Mouse (Mus musculus) lung, embryonic 15.5 days (tissue): ENCODE data around the gene St6galnac1. TPM values are rescaled to one million over a fixed set of nuclear protein-coding genes. Genes with fewer than 3 reads are reported as not detected.

Experiments
- ATAC-seq: fragments of 200-750 bp; cut with Nextera tagmentation; 2 replicates; pipeline ENCODE4 v1.8.0; 2017; ENCODE audit warnings: moderate number of reproducible peaks, borderline replicate concordance; ENCODE audit not compliant: low FRiP score, low TSS enrichment; ENCODE audit errors: extremely low read depth
- H3K27ac ChIP-seq: fragments of 300-500 bp; sonication (generic); 2 replicates; pipeline ENCODE4 v1.5.1; 2015; ENCODE audit warnings: moderate library complexity, mild to moderate bottlenecking, inconsistent platforms
- H3K27me3 ChIP-seq: fragments of 300-500 bp; sonication (generic); 2 replicates; pipeline ENCODE4 v1.6.1; 2015; ENCODE audit warnings: inconsistent platforms
- H3K36me3 ChIP-seq: fragments of 300-500 bp; sonication (generic); 2 replicates; pipeline ENCODE4 v1.6.1; 2015; ENCODE audit warnings: inconsistent platforms
- H3K4me1 ChIP-seq: fragments of 300-500 bp; sonication (generic); 2 replicates; pipeline ENCODE4 v1.6.1; 2015; ENCODE audit warnings: inconsistent platforms
- H3K4me2 ChIP-seq: fragments of 300-500 bp; sonication (generic); 2 replicates; pipeline ENCODE4 v1.6.1; 2015; ENCODE audit warnings: inconsistent platforms, mild to moderate bottlenecking, moderate library complexity
- H3K4me3 ChIP-seq: fragments of 300-500 bp; sonication (generic); 2 replicates; pipeline ENCODE4 v1.5.1; 2015; ENCODE audit warnings: mild to moderate bottlenecking, inconsistent platforms
- H3K9ac ChIP-seq: fragments of 300-500 bp; sonication (generic); 2 replicates; pipeline ENCODE4 v1.6.1; 2015; ENCODE audit warnings: inconsistent platforms
- H3K9me3 ChIP-seq: fragments of 300-500 bp; sonication (generic); 2 replicates; pipeline ENCODE4 v1.6.1; 2016; ENCODE audit warnings: inconsistent platforms
- WGBS: fragments of 180-500 bp; shearing (Covaris S2); methylation state at CpG from one replicate; pipeline ENCODE4 v1.1.7; 2015; 5-methylcytosine and 5-hydroxymethylcytosine counted together
- polyA plus RNA-seq: library from polyadenylated mRNA; unstranded; fragments of >200 nt; fragmentation: Nextera tagmentation; extraction: Ambion mirVana; gene quantifications from 2 replicates; pipeline ENCODE4 v1.2.1, GENCODE M21; 2015

The St6galnac1 gene
- polyA plus RNA-seq, 1 experiment from 2014 or later, result not detected

GRCm38 (mm10) chr11:116806136-116807071, 31.1 kb upstream of the St6galnac1 start:
- no peak overlapping the region for H3K4me2 ChIP-seq
- no peaks in the 10 kb centered on the region for H3K9me3 ChIP-seq
- WGBS, result 57% methylated on average over 15 of the region's 15 CpGs
- no peaks in the 10 kb centered on the region for H3K36me3 ChIP-seq
- H3K9ac ChIP-seq, result no peak overlapping the region
- H3K4me1 ChIP-seq, result peaks cover 13% of the 10 kb centered on the region
- H3K27ac ChIP-seq, result no peak overlapping the region
- ATAC-seq, result no peak
- H3K4me3 ChIP-seq, result no peak overlapping the region
- H3K27me3 ChIP-seq, result no peaks in the 10 kb centered on the region; the same call in 1 of the 2 replicates

- no peaks in the 10 kb centered on the region for H3K9me3 ChIP-seq
- H3K4me3 ChIP-seq, result no peak overlapping the region
- peaks cover 6% of the 10 kb centered on the region; the same call in 1 of the 2 replicates for H3K4me1 ChIP-seq
- H3K27ac ChIP-seq, result no peak overlapping the region
- 79% methylated on average over 5 of the region's 5 CpGs for WGBS
- H3K27me3 ChIP-seq, result no peaks in the 10 kb centered on the region
- no peak overlapping the region for H3K9ac ChIP-seq
- H3K4me2 ChIP-seq, result no peak overlapping the region
- no peak for ATAC-seq
- no peaks in the 10 kb centered on the region for H3K36me3 ChIP-seq
Measured at GRCm38 (mm10) chr11:116802709-116803108, 27.4 kb upstream of the St6galnac1 start.

GRCm38 (mm10) chr11:116801106-116801505, 25.8 kb upstream of the St6galnac1 start:
- H3K27me3 ChIP-seq, result no peaks in the 10 kb centered on the region
- no peak overlapping the region for H3K27ac ChIP-seq
- H3K4me3 ChIP-seq, result no peak overlapping the region
- no peaks in the 10 kb centered on the region for H3K9me3 ChIP-seq
- 61% methylated on average over 5 of the region's 5 CpGs for WGBS
- H3K9ac ChIP-seq, result no peak overlapping the region
- H3K4me1 ChIP-seq, result 0 out of 2 replicates have a peak, but pooled peaks cover 3% of the 10 kb centered on the region
- no peaks in the 10 kb centered on the region for H3K36me3 ChIP-seq
- H3K4me2 ChIP-seq, result no peak overlapping the region
- ATAC-seq, result no peak

- Histone ChIP-seq H3K27me3 (no peaks in the 10 kb centered on the region), H3K4me1 (0 out of 2 replicates have a peak, but pooled peaks cover 3% of the 10 kb centered on the region), H3K27ac (no peak overlapping the region), H3K4me2 (no peak overlapping the region), H3K4me3 (no peak overlapping the region), H3K9ac (no peak overlapping the region), H3K36me3 (no peaks in the 10 kb centered on the region), H3K9me3 (no peaks in the 10 kb centered on the region)
- ATAC-seq, result no peak
- 85% methylated on average over 5 of the region's 5 CpGs for WGBS
Measured at GRCm38 (mm10) chr11:116799364-116799763, 24.1 kb upstream of the St6galnac1 start.

- Histone ChIP-seq H3K27me3 (no peaks in the 10 kb centered on the region), H3K4me1 (peaks cover 11% of the 10 kb centered on the region; the same call in 1 of the 2 replicates), H3K4me3 (no peak overlapping the region), H3K9ac (no peak overlapping the region), H3K9me3 (no peaks in the 10 kb centered on the region), H3K4me2 (no peak overlapping the region), H3K36me3 (no peaks in the 10 kb centered on the region), H3K27ac (no peak overlapping the region)
- no peak for ATAC-seq
- 88% methylated on average over 10 of the region's 10 CpGs for WGBS
Measured at GRCm38 (mm10) chr11:116784221-116784620, 8.9 kb upstream of the St6galnac1 start.

GRCm38 (mm10) chr11:116782737-116783145, 7.4 kb upstream of the St6galnac1 start:
- Histone ChIP-seq H3K27me3 (no peaks in the 10 kb centered on the region), H3K9me3 (no peaks in the 10 kb centered on the region), H3K27ac (peak overlapping the region; percentile 77), H3K9ac (no peak overlapping the region), H3K4me1 (peaks cover 11% of the 10 kb centered on the region; the same call in 1 of the 2 replicates), H3K4me3 (0 out of 2 replicates have a peak overlapping the region, but pooled peaks have one; percentile 12), H3K36me3 (no peaks in the 10 kb centered on the region), H3K4me2 (peak overlapping the region; percentile 38)
- peak; percentile 83 for ATAC-seq
- WGBS, result 26% methylated on average over 9 of the region's 9 CpGs

- H3K27ac ChIP-seq, result no peak overlapping the region
- no peak overlapping the region for H3K4me3 ChIP-seq
- 42% methylated on average over 2 of the region's 2 CpGs for WGBS
- no peak overlapping the region for H3K9ac ChIP-seq
- no peaks in the 10 kb centered on the region for H3K4me1 ChIP-seq
- H3K36me3 ChIP-seq, result no peaks in the 10 kb centered on the region
- H3K27me3 ChIP-seq, result no peaks in the 10 kb centered on the region
- H3K9me3 ChIP-seq, result no peaks in the 10 kb centered on the region
- ATAC-seq, result no peak
- no peak overlapping the region for H3K4me2 ChIP-seq
Measured at GRCm38 (mm10) chr11:116773205-116773604, 2.1 kb downstream of the St6galnac1 start.

GRCm38 (mm10) chr11:116769873-116770272, 5.4 kb downstream of the St6galnac1 start:
- Histone ChIP-seq H3K27ac (no peak overlapping the region), H3K9me3 (no peaks in the 10 kb centered on the region), H3K4me3 (no peak overlapping the region), H3K4me2 (no peak overlapping the region), H3K4me1 (no peaks in the 10 kb centered on the region), H3K27me3 (no peaks in the 10 kb centered on the region), H3K36me3 (no peaks in the 10 kb centered on the region), H3K9ac (no peak overlapping the region)
- WGBS, result 82% methylated on average over 5 of the region's 5 CpGs
- ATAC-seq, result no peak

- no peak for ATAC-seq
- Histone ChIP-seq H3K9ac (no peak overlapping the region), H3K27ac (no peak overlapping the region), H3K4me2 (no peak overlapping the region), H3K4me3 (no peak overlapping the region), H3K9me3 (no peaks in the 10 kb centered on the region), H3K27me3 (no peaks in the 10 kb centered on the region), H3K36me3 (no peaks in the 10 kb centered on the region), H3K4me1 (no peaks in the 10 kb centered on the region)
- 87% methylated on average over 2 of the region's 2 CpGs for WGBS
Measured at GRCm38 (mm10) chr11:116764946-116765345, 10.4 kb downstream of the St6galnac1 start.

- no peaks in the 10 kb centered on the region for H3K27me3 ChIP-seq
- H3K4me3 ChIP-seq, result no peak overlapping the region
- no peaks in the 10 kb centered on the region for H3K36me3 ChIP-seq
- no peak overlapping the region for H3K4me2 ChIP-seq
- no peaks in the 10 kb centered on the region for H3K4me1 ChIP-seq
- no peaks in the 10 kb centered on the region for H3K9me3 ChIP-seq
- no peak overlapping the region for H3K9ac ChIP-seq
- 88% methylated on average over 7 of the region's 7 CpGs for WGBS
- no peak overlapping the region for H3K27ac ChIP-seq
- ATAC-seq, result no peak
Measured at GRCm38 (mm10) chr11:116764346-116764745, 11.0 kb downstream of the St6galnac1 start.

GRCm38 (mm10) chr11:116755191-116755590, 20.1 kb downstream of the St6galnac1 start:
- Histone ChIP-seq H3K4me2 (no peak overlapping the region), H3K9ac (no peak overlapping the region), H3K27me3 (no peaks in the 10 kb centered on the region), H3K36me3 (no peaks in the 10 kb centered on the region), H3K4me3 (no peak overlapping the region), H3K27ac (no peak overlapping the region), H3K4me1 (no peaks in the 10 kb centered on the region), H3K9me3 (no peaks in the 10 kb centered on the region)
- WGBS, result 43% methylated on average over 4 of the region's 4 CpGs
- ATAC-seq, result no peak
